Mouse (Mus musculus) kidney, adult 2 months (tissue): ENCODE results near the gene Bmx. TPM values are rescaled to one million over a fixed set of nuclear protein-coding genes. Genes with fewer than 3 reads are reported as not detected.

Experiments
- DNase-seq: peaks from one replicate; pipeline ENCODE4 v3.0.0; 2021
- H3K27ac ChIP-seq: fragments of 200-500 bp; 2 replicates; pipeline ENCODE4 v1.5.1; 2012; ENCODE audit warnings: low read depth, low read length, control low read depth, inconsistent platforms; ENCODE audit not compliant: insufficient read depth
- H3K27me3 ChIP-seq: fragments of 200-500 bp; replicated peaks from 2 replicates; pipeline ENCODE4 v1.6.1; 2012; ENCODE audit warnings: mild to moderate bottlenecking, moderate library complexity, low read length, inconsistent platforms; ENCODE audit not compliant: control insufficient read depth, insufficient read depth
- H3K36me3 ChIP-seq: fragments of 200-500 bp; 2 replicates; pipeline ENCODE4 v1.6.1; 2012; ENCODE audit warnings: mild to moderate bottlenecking, moderate library complexity, low read length, inconsistent platforms; ENCODE audit not compliant: control insufficient read depth, insufficient read depth
- H3K4me1 ChIP-seq: fragments of 200-500 bp; 2 replicates; pipeline ENCODE4 v1.6.1; 2011; ENCODE audit warnings: low read length; ENCODE audit not compliant: control insufficient read depth, insufficient read depth
- H3K4me3 ChIP-seq: fragments of 200-500 bp; 2 replicates; pipeline ENCODE4 v1.5.1; 2011; ENCODE audit warnings: mild to moderate bottlenecking, low read depth, low read length, control low read depth; ENCODE audit not compliant: insufficient read depth
- CTCF ChIP-seq: fragments of 200-500 bp; conservative IDR thresholded peaks from 2 replicates; pipeline ENCODE4 v1.5.1; 2011; ENCODE audit warnings: low read depth, mild to moderate bottlenecking, control low read depth, low read length, moderate library complexity, mixed read lengths; ENCODE audit not compliant: insufficient read depth, insufficient read length
- POLR2A ChIP-seq: fragments of 200-500 bp; IDR thresholded peaks from one replicate; pipeline ENCODE4 v1.6.1; 2011; ENCODE audit warnings: low read depth, low read length, control low read depth
- WGBS: fragments of 180-500 bp; shearing (Covaris S2); methylation state at CpG from one replicate; pipeline ENCODE4 v1.1.7; 2018; 5-methylcytosine and 5-hydroxymethylcytosine counted together
- polyA plus RNA-seq: library from polyadenylated mRNA; depleted of rRNA; stranded (reverse); fragments of >200 nt; gene quantifications from 2 replicates; pipeline ENCODE4 v1.2.3, GENCODE M21; 2012

Bmx gene
- polyA plus RNA-seq, 1 experiment, result 0.50 TPM

DNA sequence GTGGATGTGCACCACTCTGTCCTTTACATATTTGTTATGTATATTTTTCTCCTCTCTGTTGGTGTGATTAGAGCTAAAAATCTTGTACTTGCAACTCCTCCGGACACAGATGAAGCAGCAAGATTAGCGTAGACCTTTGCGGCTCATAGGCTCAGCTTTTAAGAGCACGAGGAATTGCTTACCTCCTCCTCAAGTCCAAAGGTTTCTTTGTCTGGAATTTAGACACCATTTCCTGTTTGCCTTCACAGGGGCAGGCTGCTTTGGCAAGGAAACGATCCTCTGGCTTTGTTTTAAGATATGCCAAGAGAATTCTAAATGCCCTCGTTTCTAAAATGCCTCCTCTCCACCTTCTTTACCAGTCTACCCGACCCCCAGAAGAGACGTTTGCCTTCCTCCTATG is 24.6 kb downstream of the Bmx start:
- Histone ChIP-seq H3K4me3 (no peak overlapping the region), H3K4me1 (0 out of 2 replicates have a peak, but pooled peaks cover 5% of the 10 kb centered on the region), H3K27me3 (no peaks in the 10 kb centered on the region), H3K27ac (peak overlapping the region; percentile 55), H3K36me3 (no peaks in the 10 kb centered on the region)
- 28% methylated on average over 8 of the region's 8 CpGs for WGBS
- peak; percentile 56 for DNase-seq
- TF ChIP-seq CTCF (no peak), POLR2A (no peak)

DNA sequence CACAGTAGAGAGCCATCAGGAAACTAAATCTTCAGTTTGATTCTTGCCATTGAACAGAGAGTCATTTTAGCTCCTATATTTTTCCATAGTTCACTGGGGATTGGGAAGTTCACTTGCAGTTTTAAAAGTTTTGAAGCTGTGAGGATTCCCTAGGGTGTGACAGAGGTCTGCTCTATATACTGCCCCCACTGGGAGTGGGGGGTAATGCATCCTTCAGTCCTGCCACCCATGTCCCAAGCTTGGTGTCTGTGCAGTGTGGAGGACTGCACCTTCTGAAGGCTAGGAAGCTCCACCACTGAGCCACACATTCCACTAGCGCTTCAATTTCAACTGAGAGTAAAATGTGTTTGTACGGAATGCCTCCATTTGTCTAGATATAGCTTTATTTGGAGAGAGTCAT is 36.0 kb downstream of the Bmx start:
- WGBS, result 93% methylated on average over 2 of the region's 2 CpGs
- Histone ChIP-seq H3K27ac (no peak overlapping the region), H3K27me3 (no peaks in the 10 kb centered on the region), H3K4me3 (no peak overlapping the region), H3K4me1 (no peaks in the 10 kb centered on the region), H3K36me3 (no peaks in the 10 kb centered on the region)
- TF ChIP-seq CTCF (peak; percentile 39), POLR2A (no peak)
- DNase-seq, result no peak

DNA sequence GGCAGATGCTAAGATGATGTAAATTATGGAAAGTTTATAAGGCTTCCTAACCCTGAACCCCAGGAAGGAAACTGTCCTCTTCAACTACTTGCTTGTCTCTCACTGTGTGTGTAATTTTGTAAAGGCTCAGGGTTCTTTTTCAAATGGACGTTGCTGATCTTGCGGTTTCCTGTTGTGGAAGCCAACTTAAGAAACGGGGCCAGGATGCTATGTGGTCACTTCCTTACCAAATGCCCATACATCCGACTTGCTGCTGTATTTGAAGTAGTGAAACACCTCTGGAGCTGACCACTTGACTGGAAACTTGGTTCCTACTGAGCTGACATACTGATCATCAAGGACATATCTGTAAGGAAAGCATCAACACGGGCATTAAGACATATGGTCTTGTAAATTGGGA is 57.4 kb downstream of the Bmx start:
- Histone ChIP-seq H3K4me1 (no peaks in the 10 kb centered on the region), H3K36me3 (no peaks in the 10 kb centered on the region), H3K27me3 (no peaks in the 10 kb centered on the region), H3K27ac (no peak overlapping the region), H3K4me3 (no peak overlapping the region)
- no peak for TF ChIP-seq CTCF
- no peak for TF ChIP-seq POLR2A
- DNase-seq, result no peak
- WGBS, result 67% methylated on average over 5 of the region's 5 CpGs

DNA sequence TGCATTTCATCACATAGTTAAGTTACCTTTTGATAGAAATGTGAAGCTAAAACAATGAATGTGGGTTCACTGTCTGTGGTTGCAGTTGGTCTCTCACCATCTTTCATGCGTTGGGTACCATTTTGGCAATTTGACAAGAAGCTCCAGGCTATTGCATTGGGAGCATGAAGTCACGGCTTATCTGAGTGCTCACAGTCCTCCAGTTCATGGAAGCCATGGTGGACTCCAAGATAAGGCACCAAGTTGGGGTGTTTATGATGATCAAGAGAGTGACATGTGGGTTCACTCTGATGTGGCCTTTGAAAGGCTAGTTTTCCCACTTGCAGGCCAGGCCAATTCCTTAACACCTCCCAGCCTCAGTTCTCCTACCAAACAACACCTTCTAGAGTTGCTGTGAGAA is 60.3 kb downstream of the Bmx start:
- no peaks in the 10 kb centered on the region for H3K4me1 ChIP-seq
- no peak for DNase-seq
- 90% methylated on average over 2 of the region's 2 CpGs for WGBS
- no peaks in the 10 kb centered on the region for H3K27me3 ChIP-seq
- H3K4me3 ChIP-seq, result no peak overlapping the region
- TF ChIP-seq CTCF, result no peak
- no peak for TF ChIP-seq POLR2A
- H3K36me3 ChIP-seq, result no peaks in the 10 kb centered on the region
- H3K27ac ChIP-seq, result no peak overlapping the region

DNA sequence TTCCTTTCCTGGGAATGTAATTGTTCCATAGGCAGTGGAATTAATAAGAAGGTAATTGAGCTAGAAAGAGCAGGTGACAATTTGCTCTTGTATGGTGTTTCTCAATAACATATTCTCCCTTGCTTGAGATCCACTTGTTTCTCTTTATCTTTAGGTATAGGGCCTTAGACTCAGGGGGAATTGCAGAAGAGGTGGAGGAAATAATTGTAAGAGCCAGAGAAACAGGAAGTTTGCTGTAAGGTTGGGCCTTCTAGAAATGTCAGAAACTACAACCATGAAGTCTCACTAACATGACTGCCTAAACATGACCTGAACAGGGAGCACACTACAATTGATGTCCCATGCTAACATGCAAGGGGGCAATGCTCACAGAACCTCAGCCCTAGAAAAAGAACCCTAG is 68.1 kb downstream of the Bmx start:
- no peaks in the 10 kb centered on the region for H3K36me3 ChIP-seq
- no peak overlapping the region for H3K27ac ChIP-seq
- H3K27me3 ChIP-seq, result no peaks in the 10 kb centered on the region
- no peak for DNase-seq
- no peak for TF ChIP-seq POLR2A
- no peak for TF ChIP-seq CTCF
- no peaks in the 10 kb centered on the region for H3K4me1 ChIP-seq
- no peak overlapping the region for H3K4me3 ChIP-seq

DNA sequence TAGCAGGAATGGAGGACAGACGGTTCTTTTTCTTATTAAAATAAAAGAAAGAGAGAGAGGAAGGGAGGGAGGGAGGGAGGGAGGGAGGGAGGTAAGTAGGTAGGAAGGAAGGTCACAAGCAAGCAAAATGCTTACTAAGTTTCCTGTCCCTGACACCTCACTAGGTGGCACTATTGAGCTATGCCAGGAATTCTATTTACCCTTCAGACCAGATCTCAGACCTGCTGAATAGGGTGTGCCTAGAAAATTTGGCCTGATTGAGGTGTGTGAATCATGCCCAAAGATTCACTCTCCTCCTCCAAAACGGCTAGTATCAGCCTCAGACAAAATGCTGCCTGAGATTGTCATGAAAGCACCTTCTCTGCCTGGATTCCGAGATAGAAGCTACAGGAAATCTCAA is 74.1 kb downstream of the Bmx start:
- DNase-seq, result peak; percentile 53
- 33% methylated on average over 3 of the region's 3 CpGs for WGBS
- Histone ChIP-seq H3K4me1 (no peaks in the 10 kb centered on the region), H3K4me3 (no peak overlapping the region), H3K27ac (no peak overlapping the region), H3K36me3 (no peaks in the 10 kb centered on the region), H3K27me3 (no peaks in the 10 kb centered on the region)
- TF ChIP-seq CTCF, result 0 out of 2 replicates have a peak, but pooled peaks have one; percentile 37
- no peak for TF ChIP-seq POLR2A

DNA sequence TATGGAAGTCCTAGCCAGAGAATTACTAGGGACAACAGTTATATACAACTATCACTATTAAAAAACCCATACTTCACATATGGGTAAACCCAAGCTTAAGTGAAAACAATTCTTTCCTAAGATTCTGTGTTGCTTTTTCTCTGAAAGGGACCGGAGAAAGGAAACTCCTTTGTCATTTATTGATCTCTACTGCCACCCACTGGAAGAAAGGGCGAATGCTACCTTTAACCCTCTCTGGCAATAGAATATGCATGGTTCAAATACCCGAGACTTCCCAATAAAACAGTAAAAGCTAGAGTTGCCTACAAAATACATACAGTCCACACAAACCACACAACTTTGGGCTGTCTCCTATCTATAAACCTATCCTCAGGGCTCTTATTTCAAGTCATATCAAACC is 78.2 kb downstream of the Bmx start:
- Histone ChIP-seq H3K4me1 (no peaks in the 10 kb centered on the region), H3K27ac (no peak overlapping the region), H3K36me3 (no peaks in the 10 kb centered on the region), H3K27me3 (no peaks in the 10 kb centered on the region), H3K4me3 (no peak overlapping the region)
- no peak for TF ChIP-seq POLR2A
- TF ChIP-seq CTCF, result 0 out of 2 replicates have a peak, but pooled peaks have one; percentile 8
- WGBS, result 0% methylated on average over 3 of the region's 3 CpGs
- DNase-seq, result peak; percentile 60

DNA sequence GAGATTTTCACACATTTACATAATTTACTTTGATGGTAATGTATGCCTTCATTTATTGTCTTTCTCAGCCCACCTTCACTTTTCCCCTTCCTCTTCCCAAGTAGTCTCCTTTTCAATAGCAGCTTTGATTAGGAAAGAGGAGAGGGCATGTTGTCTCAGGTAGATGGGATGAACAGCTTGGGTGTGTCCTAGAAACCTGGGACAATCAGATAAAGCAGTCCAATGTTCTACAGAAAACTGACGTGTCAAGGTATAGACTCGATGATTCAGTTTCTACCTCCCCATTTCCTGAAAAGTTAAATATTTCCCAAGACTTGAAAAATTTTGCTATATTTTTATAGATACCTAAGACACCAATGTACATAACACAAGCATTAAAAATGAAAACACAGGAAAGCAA is 79.1 kb downstream of the Bmx start:
- no peaks in the 10 kb centered on the region for H3K4me1 ChIP-seq
- TF ChIP-seq POLR2A (no peak), CTCF (no peak)
- no peak overlapping the region for H3K4me3 ChIP-seq
- no peaks in the 10 kb centered on the region for H3K36me3 ChIP-seq
- H3K27me3 ChIP-seq, result no peaks in the 10 kb centered on the region
- WGBS, result 70% methylated on average over 2 of the region's 2 CpGs
- H3K27ac ChIP-seq, result no peak overlapping the region
- no peak for DNase-seq
